Mouse (Mus musculus): ENCODE data around the gene Olfr1241.

The Olfr1241 gene

DNA sequence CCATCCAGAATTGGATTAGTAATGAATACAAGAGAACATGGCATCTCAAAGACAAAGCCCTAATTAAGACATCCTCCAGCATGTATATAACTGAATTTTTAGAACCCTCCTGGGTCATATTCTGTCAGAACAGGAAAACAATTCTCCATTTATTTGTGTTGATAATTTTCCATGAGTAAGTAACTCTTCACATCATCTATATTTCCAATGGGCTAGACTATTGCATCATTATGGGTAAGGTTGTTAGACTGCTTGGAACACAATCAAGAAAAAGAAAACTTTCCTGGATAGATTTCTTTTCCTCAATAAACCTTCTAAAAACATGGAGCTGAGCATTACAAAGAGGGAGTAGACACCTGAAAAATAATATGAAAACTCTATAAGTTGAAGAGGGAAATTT is at the start of gene Olfr1241:
Olfr1241 (minus strand) TSS at position 101 of the 400 bp plus-strand sequence.
- DNase-seq = no peak

DNA sequence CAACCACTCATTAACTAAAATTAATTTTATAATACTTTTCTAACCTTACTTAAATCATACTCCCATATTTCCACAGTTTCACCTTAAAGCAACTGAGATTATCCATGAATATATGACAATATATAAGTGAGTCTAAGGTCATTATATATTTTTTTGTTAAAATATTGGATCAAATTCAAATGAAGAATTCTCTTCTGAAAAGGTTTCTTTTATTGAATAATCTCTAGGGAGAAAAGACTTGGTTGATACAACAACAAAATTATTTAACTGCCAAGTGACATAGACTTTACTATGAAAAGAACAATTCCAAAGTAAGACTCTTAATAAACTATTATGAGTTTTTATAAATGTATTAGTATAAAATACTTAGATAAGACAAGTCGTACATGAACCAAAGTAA is 44.5 kb upstream of the Olfr1241 start, which contains the start of gene Olfr1243:
Olfr1243 (minus strand) TSS at position 101 of the 400 bp plus-strand sequence.
- no peak for DNase-seq

DNA sequence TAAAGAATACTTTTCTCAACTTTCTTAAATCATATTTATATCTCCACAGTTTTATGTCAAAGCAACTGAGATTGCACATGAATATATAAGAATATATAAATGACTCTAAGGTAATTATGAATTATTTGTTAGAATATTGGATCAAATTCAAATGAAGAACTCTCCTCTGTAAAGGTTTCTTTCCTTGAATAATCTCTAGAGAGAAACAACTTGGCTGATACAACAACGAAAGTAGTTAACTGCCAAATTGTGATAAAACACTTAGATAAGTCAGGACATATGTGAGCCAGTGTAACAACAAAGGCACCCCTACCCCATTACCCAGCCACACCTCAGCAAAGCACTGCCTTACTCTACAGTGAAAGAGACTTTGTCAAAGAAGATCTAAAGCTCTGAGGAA is 11.3 kb upstream of the Olfr1241 start, which contains the start of gene Olfr1242:
Olfr1242 (minus strand) TSS at position 101 of the 400 bp plus-strand sequence.
- DNase-seq = no peak

DNA sequence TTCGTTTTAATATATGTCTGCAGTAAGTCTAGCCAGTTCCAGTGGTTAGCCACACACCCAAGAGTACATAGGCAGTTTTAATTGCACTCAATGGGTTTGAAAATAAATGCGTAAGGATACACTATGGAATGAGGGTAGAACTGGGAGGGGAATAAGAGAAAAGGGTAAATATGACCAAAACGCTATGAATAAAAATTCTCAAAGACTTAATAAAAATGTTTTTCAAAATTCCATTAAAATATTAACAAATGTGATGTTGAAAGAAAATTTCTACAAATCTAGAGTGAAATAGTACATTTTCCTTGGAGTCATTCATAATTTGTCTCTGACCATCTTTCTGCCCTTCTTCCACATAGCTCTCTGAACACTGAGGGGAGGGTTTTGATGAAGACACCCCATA is 44.0 kb downstream of the Olfr1241 start, which contains the start of gene Olfr1240:
Olfr1240 (minus strand) TSS at position 101 of the 400 bp plus-strand sequence.
- no peak for DNase-seq

Data from retina, postnatal 1 day (tissue).